Mouse (Mus musculus) neutrophil, adult 65 days (primary cell): Measurements from ENCODE around the gene Arvcf. TPM values are rescaled to one million over a fixed set of nuclear protein-coding genes. Genes with fewer than 3 reads are reported as not detected.

Experiments used
- total RNA-seq: library from RNA; stranded (reverse); gene quantifications from 2 replicates; pipeline ENCODE4 v1.2.4, GENCODE M21; 2023

Gene Arvcf
- 1.8 and 4.4 TPM in 2 replicates for total RNA-seq

GRCm38 (mm10) chr16:18347931-18348600 is at the start of gene Arvcf, which contains the start of gene Tango2:
Arvcf (plus strand) TSS chr16:18348182.
Tango2 (minus strand) TSS chr16:18348103.

GRCm38 (mm10) chr16:18426215-18426791 is 78.3 kb downstream of the Arvcf start, which contains the start of gene Txnrd2:
Txnrd2 (plus strand) TSS chr16:18426384.

GRCm38 (mm10) chr16:18426802-18427280 is 78.9 kb downstream of the Arvcf start, which contains the start of gene Comt:
Comt (minus strand) TSS chr16:18426852.

Other genes with a start within 250 kb of the Arvcf start
- 0.20 TPM in 1 of 2 replicates, not detected in the other for gene Rtn4r, start 220.5 kb upstream of the Arvcf start, total RNA-seq
- gene Ccdc188, start 130.3 kb upstream of the Arvcf start, total RNA-seq, result not detected in 2 replicates
- 2.0 and 2.8 TPM in 2 replicates for gene Zdhhc8, start 113.0 kb upstream of the Arvcf start, total RNA-seq
- 34.0 and 45.7 TPM in 2 replicates for gene Trmt2a, start 99.5 kb upstream of the Arvcf start, total RNA-seq
- 50.5 and 61.9 TPM in 2 replicates for gene Ranbp1, start 99.5 kb upstream of the Arvcf start, total RNA-seq
- not detected in 2 replicates for gene Gm49776, start 89.9 kb upstream of the Arvcf start, total RNA-seq
- gene Dgcr8, start 58.9 kb upstream of the Arvcf start, total RNA-seq, result 10.3 and 15.3 TPM in 2 replicates
- gene Tango2, start 79 bp upstream of the Arvcf start, total RNA-seq, result 20.1 and 25.5 TPM in 2 replicates
- 5.1 and 7.1 TPM in 2 replicates for gene Txnrd2, start 78.2 kb downstream of the Arvcf start, total RNA-seq
- gene Comt, start 78.7 kb downstream of the Arvcf start, total RNA-seq, result 16.9 and 19.2 TPM in 2 replicates
- 1.6 and 2.6 TPM in 2 replicates for gene Gnb1l, start 150.5 kb downstream of the Arvcf start, total RNA-seq
- 1.5 and 2.4 TPM in 2 replicates for gene Rtl10, start 150.7 kb downstream of the Arvcf start, total RNA-seq
- gene Tbx1, start 242.5 kb downstream of the Arvcf start, total RNA-seq, result not detected in 2 replicates